Mouse (Mus musculus): ENCODE results near the gene Tiam1. TPM values are rescaled to one million over a fixed set of nuclear protein-coding genes. Genes with fewer than 3 reads are reported as not detected.

Gene Tiam1
- polyA plus RNA-seq, 1 experiment from 2014 or later: 30.4 TPM

- no peaks in the 10 kb centered on the region for H3K27me3 ChIP-seq
- H3K27ac ChIP-seq: peak overlapping the region; percentile 71
- H3K4me3 ChIP-seq (replicated peaks): no peak overlapping the region
- H3K4me1 ChIP-seq (replicated peaks): peaks cover 35% of the 10 kb centered on the region
- H3K4me2 ChIP-seq (replicated peaks): peak overlapping the region; percentile 35
- 5% methylated on average over 19 of the region's 19 CpGs for WGBS
- H3K9ac ChIP-seq (replicated peaks): peak overlapping the region; percentile 41
- no peaks in the 10 kb centered on the region for H3K36me3 ChIP-seq
- peak; percentile 62 for ATAC-seq
- no peaks in the 10 kb centered on the region for H3K9me3 ChIP-seq
These were observed 200.2 kb downstream of the Tiam1 start for GRCm38 (mm10) chr16:89943267-89943971.

GRCm38 (mm10) chr16:89940696-89941095, 202.9 kb downstream of the Tiam1 start:
- whole genome bisulfite sequencing: 89% methylated on average over 8 of the region's 8 CpGs
- Histone ChIP-seq H3K36me3 (no peaks in the 10 kb centered on the region), H3K27ac (no peak overlapping the region), H3K4me2 (replicated peaks) (no peak overlapping the region), H3K4me1 (replicated peaks) (peaks cover 36% of the 10 kb centered on the region), H3K9ac (replicated peaks) (no peak overlapping the region), H3K9me3 (no peaks in the 10 kb centered on the region), H3K27me3 (no peaks in the 10 kb centered on the region), H3K4me3 (replicated peaks) (no peak overlapping the region)
- no peak for ATAC-seq

- H3K27ac ChIP-seq: no peak overlapping the region
- WGBS: 42% methylated on average over 7 of the region's 7 CpGs
- H3K4me2 ChIP-seq (replicated peaks): no peak overlapping the region
- H3K9me3 ChIP-seq: no peaks in the 10 kb centered on the region
- H3K36me3 ChIP-seq: no peaks in the 10 kb centered on the region
- peaks cover 15% of the 10 kb centered on the region for H3K4me1 ChIP-seq (replicated peaks)
- H3K4me3 ChIP-seq (replicated peaks): no peak overlapping the region
- ATAC-seq: no peak
- H3K9ac ChIP-seq (replicated peaks): no peak overlapping the region
- H3K27me3 ChIP-seq: no peaks in the 10 kb centered on the region
These were observed 205.3 kb downstream of the Tiam1 start for GRCm38 (mm10) chr16:89938277-89938676.

GRCm38 (mm10) chr16:89936571-89936970, 207.0 kb downstream of the Tiam1 start:
- no peaks in the 10 kb centered on the region for H3K27me3 ChIP-seq
- no peaks in the 10 kb centered on the region for H3K36me3 ChIP-seq
- no peak overlapping the region for H3K4me2 ChIP-seq (replicated peaks)
- H3K9ac ChIP-seq (replicated peaks): no peak overlapping the region
- no peak for ATAC-seq
- H3K27ac ChIP-seq: no peak overlapping the region
- peaks cover 6% of the 10 kb centered on the region for H3K4me1 ChIP-seq (replicated peaks)
- H3K4me3 ChIP-seq (replicated peaks): no peak overlapping the region
- no peaks in the 10 kb centered on the region for H3K9me3 ChIP-seq
- WGBS: 85% methylated on average over 6 of the region's 6 CpGs

DNA sequence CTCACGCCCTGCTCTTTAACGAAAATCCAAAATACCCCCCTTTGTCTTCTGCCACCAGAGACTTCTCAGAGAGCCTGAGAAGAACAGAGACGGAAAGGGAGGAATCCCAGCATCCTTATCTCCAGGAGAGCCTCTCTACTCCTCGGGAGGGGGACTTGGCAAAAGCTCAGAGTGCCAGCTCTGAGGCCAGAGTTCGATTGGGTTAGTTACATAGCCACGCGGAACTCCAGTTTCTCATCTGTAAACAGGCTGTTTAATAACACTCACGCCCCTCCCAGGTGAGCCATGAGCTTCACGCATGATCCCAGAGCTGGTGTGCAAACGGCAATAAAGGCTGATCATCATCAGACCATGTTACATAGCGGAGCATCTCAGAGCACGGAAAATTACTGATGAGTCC, 208.2 kb downstream of the Tiam1 start:
- Histone ChIP-seq H3K27me3 (no peaks in the 10 kb centered on the region), H3K4me1 (replicated peaks) (peaks cover 6% of the 10 kb centered on the region), H3K4me3 (replicated peaks) (no peak overlapping the region), H3K4me2 (replicated peaks) (no peak overlapping the region), H3K27ac (no peak overlapping the region), H3K9ac (replicated peaks) (no peak overlapping the region), H3K9me3 (no peaks in the 10 kb centered on the region), H3K36me3 (no peaks in the 10 kb centered on the region)
- 89% methylated on average over 12 of the region's 12 CpGs for WGBS
- no peak for ATAC-seq

GRCm38 (mm10) chr16:89934616-89935015, 209.0 kb downstream of the Tiam1 start:
- H3K4me3 ChIP-seq (replicated peaks): no peak overlapping the region
- H3K36me3 ChIP-seq: no peaks in the 10 kb centered on the region
- no peak overlapping the region for H3K9ac ChIP-seq (replicated peaks)
- H3K27me3 ChIP-seq: no peaks in the 10 kb centered on the region
- no peak overlapping the region for H3K4me2 ChIP-seq (replicated peaks)
- H3K4me1 ChIP-seq (replicated peaks): peaks cover 6% of the 10 kb centered on the region
- WGBS: 64% methylated on average over 10 of the region's 10 CpGs
- ATAC-seq: no peak
- no peak overlapping the region for H3K27ac ChIP-seq
- H3K9me3 ChIP-seq: no peaks in the 10 kb centered on the region

DNA sequence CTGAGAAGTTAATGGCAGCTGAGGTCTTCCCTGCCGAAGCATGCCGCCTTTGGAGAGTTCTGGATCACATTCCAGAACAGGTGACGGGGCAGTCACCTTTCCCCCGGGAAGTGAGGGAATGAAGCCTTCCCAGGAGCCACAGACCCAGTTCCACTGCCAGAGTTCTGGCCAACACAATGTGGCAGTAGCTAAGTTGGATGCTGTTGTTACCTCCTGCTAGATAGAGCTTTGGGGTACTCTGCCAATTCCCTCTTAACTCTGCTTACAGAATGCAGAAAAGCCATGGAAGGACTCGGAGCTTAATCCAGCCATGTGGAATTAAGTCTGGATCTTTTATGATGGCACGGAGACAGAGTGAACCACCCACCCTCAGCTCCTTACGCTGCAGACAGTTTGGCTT, 209.6 kb downstream of the Tiam1 start:
- H3K9me3 ChIP-seq: no peaks in the 10 kb centered on the region
- peaks cover 6% of the 10 kb centered on the region for H3K4me1 ChIP-seq (replicated peaks)
- 88% methylated on average over 7 of the region's 7 CpGs for WGBS
- no peak overlapping the region for H3K9ac ChIP-seq (replicated peaks)
- no peak overlapping the region for H3K27ac ChIP-seq
- no peak for ATAC-seq
- H3K4me3 ChIP-seq (replicated peaks): no peak overlapping the region
- no peaks in the 10 kb centered on the region for H3K27me3 ChIP-seq
- H3K4me2 ChIP-seq (replicated peaks): no peak overlapping the region
- no peaks in the 10 kb centered on the region for H3K36me3 ChIP-seq

- H3K4me1 ChIP-seq (replicated peaks): peaks cover 16% of the 10 kb centered on the region
- H3K9ac ChIP-seq (replicated peaks): no peak overlapping the region
- ATAC-seq: no peak
- no peak overlapping the region for H3K27ac ChIP-seq
- H3K9me3 ChIP-seq: no peaks in the 10 kb centered on the region
- WGBS: 93% methylated on average over 7 of the region's 7 CpGs
- H3K27me3 ChIP-seq: no peaks in the 10 kb centered on the region
- no peak overlapping the region for H3K4me3 ChIP-seq (replicated peaks)
- no peaks in the 10 kb centered on the region for H3K36me3 ChIP-seq
- no peak overlapping the region for H3K4me2 ChIP-seq (replicated peaks)
These were observed 215.0 kb downstream of the Tiam1 start for GRCm38 (mm10) chr16:89928611-89929010.

DNA sequence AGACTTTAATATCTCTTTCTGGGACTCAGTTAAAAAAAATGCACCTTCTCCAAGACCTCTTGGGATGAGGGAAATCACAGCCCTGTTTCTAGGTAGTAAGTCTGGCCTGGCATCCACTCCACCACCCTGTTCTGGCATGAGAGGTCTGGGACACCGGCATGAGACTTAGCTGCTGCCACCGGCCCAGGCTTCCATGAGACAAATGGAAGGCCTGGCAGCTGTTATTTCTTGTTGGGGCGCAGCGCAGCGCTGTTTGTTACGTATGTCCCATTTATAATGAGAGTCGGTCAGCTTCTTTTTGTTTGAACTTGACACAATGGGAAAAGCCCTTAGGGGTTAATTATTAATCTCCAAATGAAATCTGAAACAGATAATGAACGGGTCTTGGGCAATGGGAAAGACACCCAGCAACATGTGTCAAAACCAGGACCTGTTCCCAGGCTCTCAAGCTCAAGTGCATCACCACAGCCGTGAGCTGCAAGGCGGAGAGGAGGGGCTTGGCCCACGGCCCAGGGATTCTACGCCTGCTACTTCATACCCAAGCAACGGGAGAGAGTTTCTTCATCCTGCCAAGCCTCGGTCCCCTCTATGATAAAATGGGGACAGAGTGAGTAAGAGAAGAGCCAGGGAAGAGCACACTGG, 219.2 kb downstream of the Tiam1 start:
- H3K4me1 ChIP-seq (replicated peaks): peaks cover 26% of the 10 kb centered on the region
- no peak overlapping the region for H3K4me3 ChIP-seq (replicated peaks)
- no peaks in the 10 kb centered on the region for H3K9me3 ChIP-seq
- no peak overlapping the region for H3K9ac ChIP-seq (replicated peaks)
- no peak overlapping the region for H3K4me2 ChIP-seq (replicated peaks)
- H3K27me3 ChIP-seq: no peaks in the 10 kb centered on the region
- 51% methylated on average over 14 of the region's 14 CpGs for WGBS
- ATAC-seq: peak; percentile 64
- H3K36me3 ChIP-seq: no peaks in the 10 kb centered on the region
- H3K27ac ChIP-seq: peak overlapping the region; percentile 26; the same call in 1 of the 2 replicates

GRCm38 (mm10) chr16:89923311-89923710, 220.3 kb downstream of the Tiam1 start:
- H3K4me1 ChIP-seq (replicated peaks): peaks cover 26% of the 10 kb centered on the region
- no peak overlapping the region for H3K4me3 ChIP-seq (replicated peaks)
- ATAC-seq: no peak
- no peaks in the 10 kb centered on the region for H3K36me3 ChIP-seq
- H3K27ac ChIP-seq: no peak overlapping the region
- 87% methylated on average over 8 of the region's 8 CpGs for WGBS
- H3K9me3 ChIP-seq: no peaks in the 10 kb centered on the region
- H3K4me2 ChIP-seq (replicated peaks): no peak overlapping the region
- no peak overlapping the region for H3K9ac ChIP-seq (replicated peaks)
- no peaks in the 10 kb centered on the region for H3K27me3 ChIP-seq

- H3K27ac ChIP-seq: no peak overlapping the region
- no peak overlapping the region for H3K4me2 ChIP-seq (replicated peaks)
- H3K36me3 ChIP-seq: no peaks in the 10 kb centered on the region
- no peaks in the 10 kb centered on the region for H3K9me3 ChIP-seq
- no peaks in the 10 kb centered on the region for H3K27me3 ChIP-seq
- ATAC-seq: no peak
- H3K4me3 ChIP-seq (replicated peaks): no peak overlapping the region
- WGBS: 91% methylated on average over 8 of the region's 8 CpGs
- H3K9ac ChIP-seq (replicated peaks): no peak overlapping the region
- peaks cover 26% of the 10 kb centered on the region for H3K4me1 ChIP-seq (replicated peaks)
These were observed 221.1 kb downstream of the Tiam1 start for GRCm38 (mm10) chr16:89922458-89922857.

DNA sequence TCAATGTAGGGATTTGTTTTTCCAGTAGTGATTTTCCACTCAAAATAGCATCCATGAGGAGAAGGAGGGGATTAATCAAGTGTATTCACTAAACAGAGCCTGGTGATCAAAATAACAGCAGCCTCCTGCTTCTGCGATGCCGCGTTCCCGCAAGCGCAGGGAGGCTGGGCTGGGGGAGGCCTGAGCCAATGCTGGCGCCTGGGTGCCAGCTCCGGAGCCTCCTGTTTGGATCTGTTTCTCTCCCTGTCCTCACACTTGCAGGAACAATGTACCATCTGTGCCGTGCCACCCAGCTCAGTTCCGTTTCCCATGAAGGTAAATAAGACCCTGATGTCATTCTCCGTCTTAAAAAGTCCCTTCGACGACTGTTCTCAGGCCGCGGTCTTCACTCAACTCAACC, 222.2 kb downstream of the Tiam1 start:
- Histone ChIP-seq H3K27ac (0 out of 2 replicates have a peak overlapping the region, but pooled peaks have one; percentile 14), H3K9ac (replicated peaks) (no peak overlapping the region), H3K36me3 (no peaks in the 10 kb centered on the region), H3K27me3 (no peaks in the 10 kb centered on the region), H3K4me1 (replicated peaks) (peaks cover 26% of the 10 kb centered on the region), H3K9me3 (no peaks in the 10 kb centered on the region), H3K4me2 (replicated peaks) (no peak overlapping the region), H3K4me3 (replicated peaks) (no peak overlapping the region)
- WGBS: 79% methylated on average over 14 of the region's 14 CpGs
- no peak for ATAC-seq

All from midbrain, embryonic 13.5 days (tissue).